Mouse (Mus musculus): ENCODE data around the gene Sc5d. TPM values are rescaled to one million over a fixed set of nuclear protein-coding genes. Genes with fewer than 3 reads are reported as not detected.

The Sc5d gene
- total and polyA plus RNA-seq, 3 experiments = 23.3 to 111 (median 77.4) TPM

- H3K4me1 ChIP-seq (ENCODE audit: control insufficient read depth in 1 of 2, insufficient read depth in 2 of 2) = peaks cover 4 to 20% of the 10 kb centered on the region in 2 experiments
- no peaks in the 10 kb centered on the region for H3K27me3 ChIP-seq (replicated peaks)
- no peak overlapping the region for H3K4me3 ChIP-seq (replicated peaks in 1 of 3; ENCODE audit: low read depth in 2 of 3, low read length in 2 of 3, poor library complexity in 1 of 3)
- H3K79me2 ChIP-seq (replicated peaks; ENCODE audit: control insufficient read depth, extremely low read depth, insufficient read depth, poor library complexity, severe bottlenecking) = no peaks in the 10 kb centered on the region
- H3K9ac ChIP-seq (ENCODE audit: insufficient read depth, low read depth) = no peak overlapping the region
- H3K9me3 ChIP-seq (replicated peaks; ENCODE audit: low read length) = no peaks in the 10 kb centered on the region
- TF ChIP-seq USF2 (conservative IDR thresholded peaks at IDR 0.05; ENCODE audit: low read depth, low read length) = no peak
- no peak for TF ChIP-seq MYC (IDR thresholded peaks at IDR 0.05; ENCODE audit: low read depth, low read length)
- no peak for TF ChIP-seq MAZ (IDR thresholded peaks at IDR 0.05; ENCODE audit: low read depth, low read length)
- in situ Hi-C loops (cut with MboI; ENCODE audit: low pct_ligation_motif_present, low pct_unique_long_range_greater_than_20kb, low sequenced_read_pairs) = no loop called here
- dilution Hi-C loops (cut with MboI; ENCODE audit: extremely low pct_ligation_motif_present, extremely low pct_unique_long_range_greater_than_20kb, low sequenced_read_pairs) = no loop called here
- H3K4me2 ChIP-seq (ENCODE audit: insufficient read depth, low read depth, poor library complexity, severe bottlenecking) = no peak overlapping the region
- H3K27ac ChIP-seq (ENCODE audit: insufficient read depth, low read depth) = no peak overlapping the region
- H3K36me3 ChIP-seq (replicated peaks in 1 of 2; ENCODE audit: control insufficient read depth in 1 of 2, insufficient read depth in 1 of 2, low read length in 1 of 2) = peaks cover 0 to under 1% of the 10 kb centered on the region in 2 experiments
- no peak for DNase-seq (ENCODE audit: extremely low read depth)
These were observed 6.6 kb upstream of the Sc5d start for GRCm38 (mm10) chr9:42270617-42271016.

GRCm38 (mm10) chr9:42270081-42270480 lies 6.0 kb upstream of the Sc5d start:
- DNase-seq (ENCODE audit: extremely low read depth) = no peak
- in situ Hi-C loops (cut with MboI; ENCODE audit: low pct_ligation_motif_present, low pct_unique_long_range_greater_than_20kb, low sequenced_read_pairs) (no loop called here), dilution Hi-C loops (cut with MboI; ENCODE audit: extremely low pct_ligation_motif_present, extremely low pct_unique_long_range_greater_than_20kb, low sequenced_read_pairs) (no loop called here)

GRCm38 (mm10) chr9:42268371-42268770 lies 4.3 kb upstream of the Sc5d start:
- Histone ChIP-seq H3K4me2 (ENCODE audit: insufficient read depth, low read depth, poor library complexity, severe bottlenecking) (no peak overlapping the region), H3K27me3 (replicated peaks) (no peaks in the 10 kb centered on the region), H3K27ac (ENCODE audit: insufficient read depth, low read depth) (no peak overlapping the region), H3K9ac (ENCODE audit: insufficient read depth, low read depth) (no peak overlapping the region), H3K79me2 (replicated peaks; ENCODE audit: control insufficient read depth, extremely low read depth, insufficient read depth, poor library complexity, severe bottlenecking) (peaks cover 2% of the 10 kb centered on the region; the same call in 1 of the 2 replicates), H3K4me1 (ENCODE audit: control insufficient read depth in 1 of 2, insufficient read depth in 2 of 2) (peaks cover 0 to 21% of the 10 kb centered on the region in 2 experiments; a peak in 3 of 4 replicates), H3K9me3 (replicated peaks; ENCODE audit: low read length) (no peaks in the 10 kb centered on the region), H3K36me3 (replicated peaks in 1 of 2; ENCODE audit: control insufficient read depth in 1 of 2, insufficient read depth in 1 of 2, low read length in 1 of 2) (peaks cover 0 to 3% of the 10 kb centered on the region in 2 experiments), H3K4me3 (replicated peaks in 1 of 3; ENCODE audit: low read depth in 2 of 3, low read length in 2 of 3, poor library complexity in 1 of 3) (no peak overlapping the region)
- TF ChIP-seq IRF4 (IDR thresholded peaks at IDR 0.05; ENCODE audit: low read depth, low read length) = no peak
- TF ChIP-seq CTCF (conservative IDR thresholded peaks at IDR 0.05 in 1 of 2, IDR thresholded peaks at IDR 0.05 in 1 of 2; ENCODE audit: low read depth in 2 of 2, low read length in 2 of 2) = no peak
- no peak for TF ChIP-seq CHD1 (IDR thresholded peaks at IDR 0.05; ENCODE audit: low read depth, low read length)
- TF ChIP-seq ELF1 (IDR thresholded peaks at IDR 0.05; ENCODE audit: low read depth, low read length) = no peak
- TF ChIP-seq JUN (IDR thresholded peaks at IDR 0.05; ENCODE audit: insufficient read depth, low read depth, low read length) = no peak
- TF ChIP-seq POLR2A (IDR thresholded peaks at IDR 0.05; ENCODE audit: low read depth, low read length) = no peak
- TF ChIP-seq GABPA (IDR thresholded peaks at IDR 0.05; ENCODE audit: insufficient replicate concordance, low read depth, low read length) = no peak
- TF ChIP-seq ZKSCAN1 (IDR thresholded peaks at IDR 0.05; ENCODE audit: borderline replicate concordance, low read depth, low read length) = no peak
- TF ChIP-seq UBTF (IDR thresholded peaks at IDR 0.05; ENCODE audit: low read depth, low read length) = no peak
- TF ChIP-seq MEF2A (IDR thresholded peaks at IDR 0.05; ENCODE audit: borderline replicate concordance, low read depth, low read length) = no peak
- no peak for TF ChIP-seq CHD2 (IDR thresholded peaks at IDR 0.05; ENCODE audit: low read length)
- TF ChIP-seq ZC3H11A (IDR thresholded peaks at IDR 0.05; ENCODE audit: low read depth, low read length) = no peak
- no peak for TF ChIP-seq BHLHE40 (IDR thresholded peaks at IDR 0.05; ENCODE audit: low read depth, low read length)
- no peak for TF ChIP-seq SMC3 (IDR thresholded peaks at IDR 0.05; ENCODE audit: low read depth, low read length)
- TF ChIP-seq E2F4 (IDR thresholded peaks at IDR 0.05; ENCODE audit: insufficient replicate concordance, low read depth, low read length) = no peak
- dilution Hi-C loops (cut with MboI; ENCODE audit: extremely low pct_ligation_motif_present, extremely low pct_unique_long_range_greater_than_20kb, low sequenced_read_pairs) (no loop called here), in situ Hi-C loops (cut with MboI; ENCODE audit: low pct_ligation_motif_present, low pct_unique_long_range_greater_than_20kb, low sequenced_read_pairs) (no loop called here)
- no peak for DNase-seq (ENCODE audit: extremely low read depth)

More at GRCm38 (mm10) chr9:42270081-42270480, 6.0 kb upstream of the Sc5d start:
- Histone ChIP-seq H3K4me2 (ENCODE audit: insufficient read depth, low read depth, poor library complexity, severe bottlenecking) (no peak overlapping the region), H3K9me3 (replicated peaks; ENCODE audit: low read length) (no peaks in the 10 kb centered on the region), H3K36me3 (replicated peaks in 1 of 2; ENCODE audit: control insufficient read depth in 1 of 2, insufficient read depth in 1 of 2, low read length in 1 of 2) (peaks cover 0 to 3% of the 10 kb centered on the region in 2 experiments), H3K79me2 (replicated peaks; ENCODE audit: control insufficient read depth, extremely low read depth, insufficient read depth, poor library complexity, severe bottlenecking) (no peaks in the 10 kb centered on the region), H3K9ac (ENCODE audit: insufficient read depth, low read depth) (no peak overlapping the region), H3K27ac (ENCODE audit: insufficient read depth, low read depth) (no peak overlapping the region), H3K27me3 (replicated peaks) (no peaks in the 10 kb centered on the region), H3K4me3 (replicated peaks in 1 of 3; ENCODE audit: low read depth in 2 of 3, low read length in 2 of 3, poor library complexity in 1 of 3) (no peak overlapping the region), H3K4me1 (ENCODE audit: control insufficient read depth in 1 of 2, insufficient read depth in 2 of 2) (peaks cover 4 to 25% of the 10 kb centered on the region in 2 experiments)
- TF ChIP-seq NELFE (IDR thresholded peaks at IDR 0.05; ENCODE audit: low read depth, low read length) = no peak
- no peak for TF ChIP-seq IRF4 (IDR thresholded peaks at IDR 0.05; ENCODE audit: low read depth, low read length)
- no peak for TF ChIP-seq ETS1 (conservative IDR thresholded peaks at IDR 0.05; ENCODE audit: low read depth, low read length)
- no peak for TF ChIP-seq E2F4 (IDR thresholded peaks at IDR 0.05; ENCODE audit: insufficient replicate concordance, low read depth, low read length)
- no peak for TF ChIP-seq POLR2AphosphoS2 (IDR thresholded peaks at IDR 0.05; ENCODE audit: low read depth, low read length)
- no peak for TF ChIP-seq CHD1 (IDR thresholded peaks at IDR 0.05; ENCODE audit: low read depth, low read length)
- no peak for TF ChIP-seq MEF2A (IDR thresholded peaks at IDR 0.05; ENCODE audit: borderline replicate concordance, low read depth, low read length)
- no peak for TF ChIP-seq RAD21 (IDR thresholded peaks at IDR 0.05; ENCODE audit: low read depth, low read length)
- TF ChIP-seq ZC3H11A (IDR thresholded peaks at IDR 0.05; ENCODE audit: low read depth, low read length) = no peak
- TF ChIP-seq USF1 (IDR thresholded peaks at IDR 0.05; ENCODE audit: low read depth, low read length) = no peak
- TF ChIP-seq ZKSCAN1 (IDR thresholded peaks at IDR 0.05; ENCODE audit: borderline replicate concordance, low read depth, low read length) = no peak
